Comparison of ENCODE assay signal across 9 mouse cellular contexts in genomic region chr11:81897547-81898354, GRCm38 (mm10). TPM values are rescaled to one million over a fixed set of nuclear protein-coding genes. Genes with fewer than 3 reads are reported as not detected.
DNase-seq lines count a peak whose midpoint lies in the region; ATAC-seq lines count a peak whose summit lies in the region.
"Had no signal": no experiment of that assay in that cellular context is flagged by ENCODE, and none has a peak within 500 bp of the region (broad histone marks: within the 10 kb centered on the region; RNA-seq: fewer than 3 reads in every experiment).

No protein-coding gene starts in this region.

- no peak for ATAC-seq in erythroid progenitor cell, adult 5-6 weeks (replicated peaks; ENCODE audit: low FRiP score, poor library complexity, severe bottlenecking)

- DNase-seq in kidney, postnatal 10 days, result peak; percentile 4
- no peak for DNase-seq in kidney, postnatal 4 days
- DNase-seq in frontal cortex, postnatal 10 days (ENCODE audit: low spot score in 2 of 2), result peak; percentile 41 to 42
- peak; percentile 24 to 53 for DNase-seq in left cerebral cortex, postnatal 10 days (ENCODE audit: extremely low spot score in 1 of 2, low spot score in 2 of 2)
- DNase-seq in right cerebral cortex, postnatal 25 days, result peak; percentile 17
- no peak for DNase-seq in cerebellum, adult 11-12 months
- no peak for DNase-seq in T-cell, adult 2 months (ENCODE audit: low spot score)
- DNase-seq: B cell, adult 2 months had no signal

- intact Hi-C loops in left cerebral cortex, postnatal 10 days (cut with DNase I), result no loop called here

RNA-seq across cellular contexts. Expression of gene 5530401A14Rik, which starts 37.3 kb away (rescaled TPM):
- under 1 TPM in 1 of 2 experiments, not detected in 1; 0.12 TPM for total RNA-seq in left cerebral cortex, postnatal 10 days (2021)
- total RNA-seq in erythroid progenitor cell, adult 5-6 weeks (2015; ENCODE audit: low replicate concordance), result not detected in 2 replicates
- not detected in 2 replicates for total RNA-seq in erythroid progenitor cell, adult 5-6 weeks (2017; ENCODE audit: low replicate concordance)

Comparison
In these comparisons a context has a peak if more than half of its experiments do, and no peak if none do; other contexts are left out.
1. DNase-seq: peak in kidney, postnatal 10 days (single experiment), frontal cortex, postnatal 10 days (2 of 2), left cerebral cortex, postnatal 10 days (2 of 2) and right cerebral cortex, postnatal 25 days (single experiment); none in kidney, postnatal 4 days (0 of 2), cerebellum, adult 11-12 months (single experiment) and T-cell, adult 2 months (single experiment).